Mouse (Mus musculus): Measurements from ENCODE around the gene Apc2. TPM values are rescaled to one million over a fixed set of nuclear protein-coding genes. Genes with fewer than 3 reads are reported as not detected.

Apc2 gene
- polyA plus RNA-seq, 1 experiment from 2014 or later = 0.12 TPM

GRCm38 (mm10) chr10:80317011-80317410 lies 21.2 kb downstream of the Apc2 start:
- peaks cover 48% of the 10 kb centered on the region for H3K27me3 ChIP-seq (ENCODE audit: control insufficient read depth, insufficient read depth, low read depth, low read length)
- H3K27ac ChIP-seq (ENCODE audit: low read length) = no peak overlapping the region
- no peaks in the 10 kb centered on the region for H3K9me3 ChIP-seq (replicated peaks; ENCODE audit: control insufficient read depth, low read length)
- peak overlapping the region; percentile 32 for H3K4me2 ChIP-seq (ENCODE audit: low read depth, low read length)
- WGBS (ENCODE audit: insufficient replicate concordance) = 19% methylated on average over 10 of the region's 10 CpGs
- no peak overlapping the region for H3K4me3 ChIP-seq (ENCODE audit: low read depth, low read length)
- no peak for ATAC-seq (ENCODE audit: low read depth)
- H3K9ac ChIP-seq (ENCODE audit: low read depth, low read length) = peak overlapping the region; percentile 31
- peaks cover 49% of the 10 kb centered on the region for H3K4me1 ChIP-seq (ENCODE audit: control insufficient read depth, low read depth, low read length)
- peaks cover 5% of the 10 kb centered on the region; the same call in 1 of the 2 replicates for H3K36me3 ChIP-seq (ENCODE audit: control insufficient read depth, insufficient read depth)

GRCm38 (mm10) chr10:80320340-80320760 lies 24.6 kb downstream of the Apc2 start, which contains the start of gene 2310011J03Rik:
TSS of gene 2310011J03Rik (minus strand) at chr10:80320537.
- under 1% methylated on average over 34 of the region's 34 CpGs for WGBS (ENCODE audit: insufficient replicate concordance)
- Histone ChIP-seq H3K9ac (ENCODE audit: low read depth, low read length) (peak within 1 kb of the TSS; percentile 88), H3K9me3 (replicated peaks; ENCODE audit: control insufficient read depth, low read length) (no peaks in the 10 kb centered on the region), H3K27me3 (ENCODE audit: control insufficient read depth, insufficient read depth, low read depth, low read length) (peaks cover 15% of the 10 kb centered on the region), H3K4me3 (ENCODE audit: low read depth, low read length) (peak within 1 kb of the TSS; percentile 74), H3K4me2 (ENCODE audit: low read depth, low read length) (peak within 1 kb of the TSS; percentile 73), H3K27ac (ENCODE audit: low read length) (peak within 1 kb of the TSS; percentile 87), H3K36me3 (ENCODE audit: control insufficient read depth, insufficient read depth) (peaks cover 5% of the 10 kb centered on the region; the same call in 1 of the 2 replicates), H3K4me1 (ENCODE audit: control insufficient read depth, low read depth, low read length) (peaks cover 78% of the 10 kb centered on the region)
- ATAC-seq (ENCODE audit: low read depth) = peak; percentile 59

DNA sequence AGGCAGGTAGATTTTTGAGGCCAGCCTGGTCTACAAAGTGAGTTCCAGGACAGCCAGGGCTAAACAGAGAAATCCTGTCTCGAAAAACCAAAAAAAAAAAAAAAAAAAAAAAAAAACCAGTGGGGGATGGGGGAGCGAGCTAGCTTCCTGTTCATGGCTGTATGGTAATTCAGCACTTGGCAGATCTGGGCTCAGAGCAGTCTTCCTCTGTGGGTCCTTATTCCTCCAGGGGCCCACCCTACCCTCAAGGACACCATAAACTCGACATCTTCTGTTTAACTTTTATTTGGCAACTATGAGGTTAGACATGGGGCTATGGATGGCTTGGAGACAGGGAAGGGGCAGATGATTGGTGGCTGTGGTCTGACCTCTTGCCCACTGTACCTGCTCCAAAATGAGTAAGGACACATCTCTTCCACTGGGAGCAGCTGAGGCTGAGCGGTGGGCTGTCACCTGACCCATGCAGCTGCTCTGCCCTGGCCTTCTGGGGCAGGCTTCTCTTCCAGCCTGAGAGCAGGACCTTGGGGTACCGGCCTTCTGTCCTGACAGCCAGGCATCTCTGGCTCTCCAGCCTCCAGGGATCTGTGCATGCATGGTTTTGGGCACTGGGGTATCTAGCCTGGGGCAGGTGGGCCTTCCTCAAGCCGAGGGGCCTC lies 25.4 kb downstream of the Apc2 start:
- Histone ChIP-seq H3K36me3 (ENCODE audit: control insufficient read depth, insufficient read depth) (peaks cover 5% of the 10 kb centered on the region; the same call in 1 of the 2 replicates), H3K27me3 (ENCODE audit: control insufficient read depth, insufficient read depth, low read depth, low read length) (peaks cover 7% of the 10 kb centered on the region), H3K4me2 (ENCODE audit: low read depth, low read length) (peak overlapping the region; percentile 73; the same call in 1 of the 2 replicates), H3K4me1 (ENCODE audit: control insufficient read depth, low read depth, low read length) (peaks cover 76% of the 10 kb centered on the region), H3K4me3 (ENCODE audit: low read depth, low read length) (no peak overlapping the region), H3K9ac (ENCODE audit: low read depth, low read length) (peak overlapping the region; percentile 22; the same call in 1 of the 2 replicates), H3K27ac (ENCODE audit: low read length) (peak overlapping the region; percentile 28), H3K9me3 (replicated peaks; ENCODE audit: control insufficient read depth, low read length) (no peaks in the 10 kb centered on the region)
- no peak for ATAC-seq (ENCODE audit: low read depth)
- 54% methylated on average over 6 of the region's 6 CpGs for WGBS (ENCODE audit: insufficient replicate concordance)

GRCm38 (mm10) chr10:80321670-80322581 lies 26.1 kb downstream of the Apc2 start:
- ATAC-seq (ENCODE audit: low read depth) = no peak
- H3K4me3 ChIP-seq (ENCODE audit: low read depth, low read length) = peak overlapping the region; percentile 77
- H3K27me3 ChIP-seq (ENCODE audit: control insufficient read depth, insufficient read depth, low read depth, low read length) = peaks cover 3% of the 10 kb centered on the region
- H3K4me1 ChIP-seq (ENCODE audit: control insufficient read depth, low read depth, low read length) = peaks cover 68% of the 10 kb centered on the region
- no peaks in the 10 kb centered on the region for H3K9me3 ChIP-seq (replicated peaks; ENCODE audit: control insufficient read depth, low read length)
- H3K9ac ChIP-seq (ENCODE audit: low read depth, low read length) = no peak overlapping the region
- H3K36me3 ChIP-seq (ENCODE audit: control insufficient read depth, insufficient read depth) = peaks cover 5% of the 10 kb centered on the region; the same call in 1 of the 2 replicates
- WGBS (ENCODE audit: insufficient replicate concordance) = 90% methylated on average over 21 of the region's 21 CpGs
- H3K4me2 ChIP-seq (ENCODE audit: low read depth, low read length) = peak overlapping the region; percentile 100
- H3K27ac ChIP-seq (ENCODE audit: low read length) = peak overlapping the region; percentile 28; the same call in 1 of the 2 replicates

- Histone ChIP-seq H3K27me3 (ENCODE audit: control insufficient read depth, insufficient read depth, low read depth, low read length) (no peaks in the 10 kb centered on the region), H3K4me3 (ENCODE audit: low read depth, low read length) (peak overlapping the region; percentile 77), H3K9ac (ENCODE audit: low read depth, low read length) (peak overlapping the region; percentile 75), H3K36me3 (ENCODE audit: control insufficient read depth, insufficient read depth) (peaks cover 5% of the 10 kb centered on the region; the same call in 1 of the 2 replicates), H3K9me3 (replicated peaks; ENCODE audit: control insufficient read depth, low read length) (no peaks in the 10 kb centered on the region), H3K4me1 (ENCODE audit: control insufficient read depth, low read depth, low read length) (peaks cover 59% of the 10 kb centered on the region), H3K27ac (ENCODE audit: low read length) (peak overlapping the region; percentile 87), H3K4me2 (ENCODE audit: low read depth, low read length) (peak overlapping the region; percentile 100)
- WGBS (ENCODE audit: insufficient replicate concordance) = under 1% methylated on average over 28 of the region's 28 CpGs
- ATAC-seq (ENCODE audit: low read depth) = no peak; the same call in none of the 2 replicates
Observed at GRCm38 (mm10) chr10:80322811-80323211, 27.0 kb downstream of the Apc2 start.

- peak overlapping the region; percentile 75 for H3K9ac ChIP-seq (ENCODE audit: low read depth, low read length)
- H3K27ac ChIP-seq (ENCODE audit: low read length) = peak overlapping the region; percentile 87
- H3K27me3 ChIP-seq (ENCODE audit: control insufficient read depth, insufficient read depth, low read depth, low read length) = no peaks in the 10 kb centered on the region
- under 1% methylated on average over 46 of the region's 46 CpGs for WGBS (ENCODE audit: insufficient replicate concordance)
- peaks cover 3% of the 10 kb centered on the region; the same call in 1 of the 2 replicates for H3K36me3 ChIP-seq (ENCODE audit: control insufficient read depth, insufficient read depth)
- peaks cover 56% of the 10 kb centered on the region for H3K4me1 ChIP-seq (ENCODE audit: control insufficient read depth, low read depth, low read length)
- peak overlapping the region; percentile 100 for H3K4me2 ChIP-seq (ENCODE audit: low read depth, low read length)
- no peaks in the 10 kb centered on the region for H3K9me3 ChIP-seq (replicated peaks; ENCODE audit: control insufficient read depth, low read length)
- peak; percentile 74 for ATAC-seq (ENCODE audit: low read depth)
- H3K4me3 ChIP-seq (ENCODE audit: low read depth, low read length) = peak overlapping the region; percentile 77
Observed at GRCm38 (mm10) chr10:80323261-80324119, 27.7 kb downstream of the Apc2 start.

DNA sequence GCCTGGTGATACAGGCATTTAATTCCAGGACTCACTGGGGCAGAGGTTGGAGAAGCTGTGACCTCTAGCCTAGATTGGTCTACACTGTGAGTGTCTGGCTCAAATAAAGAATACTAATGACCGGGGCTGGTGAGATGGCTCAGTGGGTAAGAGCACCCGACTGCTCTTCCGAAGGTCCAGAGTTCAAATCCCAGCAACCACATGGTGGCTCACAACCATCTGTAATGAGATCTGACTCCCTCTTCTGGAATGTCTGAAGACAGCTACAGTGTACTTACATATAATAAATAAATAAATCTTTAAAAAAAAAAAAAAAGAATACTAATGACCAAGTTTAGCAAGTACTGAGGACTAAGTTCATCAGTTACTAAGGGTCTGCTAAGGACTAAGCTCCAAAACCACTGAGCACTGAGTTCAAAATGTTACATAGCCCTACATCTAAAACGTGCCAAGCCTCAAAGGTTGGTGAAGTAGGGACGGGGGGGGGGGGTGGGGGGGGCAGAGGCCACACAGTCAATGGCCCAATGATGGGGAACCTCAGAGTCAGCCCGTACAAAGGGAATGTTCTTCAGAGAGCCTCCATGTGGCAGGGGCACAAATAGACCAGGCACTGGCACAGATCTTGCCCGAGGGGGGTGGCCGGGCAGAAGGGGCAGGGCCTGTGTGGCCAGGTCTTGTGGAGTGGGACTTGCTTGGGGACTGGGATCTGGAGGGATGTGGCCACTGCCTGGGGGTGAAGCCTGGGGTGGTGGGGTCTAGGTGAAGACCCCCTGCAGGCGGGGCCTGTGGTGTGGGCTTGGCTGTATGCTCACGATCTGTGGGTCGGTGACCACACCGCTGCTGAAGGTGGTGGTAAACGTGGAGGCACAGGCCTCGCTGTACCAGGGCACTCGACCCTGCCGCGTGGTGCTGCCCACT lies 28.6 kb downstream of the Apc2 start:
- 65% methylated on average over 17 of the region's 17 CpGs for WGBS (ENCODE audit: insufficient replicate concordance)
- Histone ChIP-seq H3K27ac (ENCODE audit: low read length) (peak overlapping the region; percentile 87), H3K4me1 (ENCODE audit: control insufficient read depth, low read depth, low read length) (peaks cover 52% of the 10 kb centered on the region)

More for the DNA sequence above, 28.6 kb downstream of the Apc2 start:
- Histone ChIP-seq H3K9ac (ENCODE audit: low read depth, low read length) (peak overlapping the region; percentile 75), H3K4me2 (ENCODE audit: low read depth, low read length) (peak overlapping the region; percentile 100), H3K4me3 (ENCODE audit: low read depth, low read length) (peak overlapping the region; percentile 77; the same call in 1 of the 2 replicates), H3K36me3 (ENCODE audit: control insufficient read depth, insufficient read depth) (no peaks in the 10 kb centered on the region), H3K27me3 (ENCODE audit: control insufficient read depth, insufficient read depth, low read depth, low read length) (no peaks in the 10 kb centered on the region), H3K9me3 (replicated peaks; ENCODE audit: control insufficient read depth, low read length) (no peaks in the 10 kb centered on the region)
- ATAC-seq (ENCODE audit: low read depth) = no peak
